Mouse (Mus musculus): ENCODE measurements around the gene Ctdsp1. TPM values are rescaled to one million over a fixed set of nuclear protein-coding genes. Genes with fewer than 3 reads are reported as not detected.

The Ctdsp1 gene
- polyA plus RNA-seq, 1 experiment from 2014 or later = 82.0 TPM

GRCm38 (mm10) chr1:74362325-74363229 is 28.7 kb upstream of the Ctdsp1 start:
- peaks cover 16% of the 10 kb centered on the region for H3K4me1 ChIP-seq
- WGBS = 57% methylated on average over 17 of the region's 17 CpGs
- no peaks in the 10 kb centered on the region for H3K36me3 ChIP-seq
- H3K9ac ChIP-seq = no peak overlapping the region
- no peak overlapping the region for H3K4me3 ChIP-seq (replicated peaks)
- peak overlapping the region; percentile 21; the same call in 1 of the 2 replicates for H3K4me2 ChIP-seq
- H3K27ac ChIP-seq = no peak overlapping the region
- no peaks in the 10 kb centered on the region for H3K27me3 ChIP-seq
- ATAC-seq (replicated peaks; ENCODE audit: low FRiP score) = no peak; the same call in 1 of the 2 replicates
- H3K9me3 ChIP-seq (replicated peaks) = no peaks in the 10 kb centered on the region

- no peak overlapping the region for H3K4me3 ChIP-seq (replicated peaks)
- H3K4me1 ChIP-seq = peaks cover 25% of the 10 kb centered on the region
- ATAC-seq (replicated peaks; ENCODE audit: low FRiP score) = no peak
- H3K36me3 ChIP-seq = no peaks in the 10 kb centered on the region
- no peaks in the 10 kb centered on the region for H3K9me3 ChIP-seq (replicated peaks)
- no peak overlapping the region for H3K27ac ChIP-seq
- WGBS = 56% methylated on average over 5 of the region's 5 CpGs
- no peak overlapping the region for H3K9ac ChIP-seq
- H3K4me2 ChIP-seq = no peak overlapping the region
- H3K27me3 ChIP-seq = no peaks in the 10 kb centered on the region
Measured at GRCm38 (mm10) chr1:74363437-74363836, 27.9 kb upstream of the Ctdsp1 start.

- Histone ChIP-seq H3K27ac (no peak overlapping the region), H3K9me3 (replicated peaks) (no peaks in the 10 kb centered on the region), H3K36me3 (no peaks in the 10 kb centered on the region), H3K9ac (no peak overlapping the region), H3K4me3 (replicated peaks) (no peak overlapping the region), H3K4me2 (no peak overlapping the region), H3K4me1 (peaks cover 26% of the 10 kb centered on the region), H3K27me3 (no peaks in the 10 kb centered on the region)
- 58% methylated on average over 8 of the region's 8 CpGs for WGBS
- ATAC-seq (replicated peaks; ENCODE audit: low FRiP score) = no peak
Measured at GRCm38 (mm10) chr1:74364270-74364669, 27.0 kb upstream of the Ctdsp1 start.

- peak; percentile 83 for ATAC-seq (replicated peaks; ENCODE audit: low FRiP score)
- 16% methylated on average over 34 of the region's 34 CpGs for WGBS
- Histone ChIP-seq H3K4me3 (replicated peaks) (peak overlapping the region; percentile 34), H3K27me3 (no peaks in the 10 kb centered on the region), H3K27ac (no peak overlapping the region), H3K4me2 (peak overlapping the region; percentile 65), H3K9me3 (replicated peaks) (no peaks in the 10 kb centered on the region), H3K9ac (peak overlapping the region; percentile 36), H3K36me3 (no peaks in the 10 kb centered on the region), H3K4me1 (peaks cover 14% of the 10 kb centered on the region)
Measured at GRCm38 (mm10) chr1:74367886-74368645, 23.2 kb upstream of the Ctdsp1 start.

- Histone ChIP-seq H3K9me3 (replicated peaks) (no peaks in the 10 kb centered on the region), H3K27me3 (no peaks in the 10 kb centered on the region), H3K4me1 (peaks cover 10% of the 10 kb centered on the region), H3K4me2 (no peak overlapping the region), H3K9ac (no peak overlapping the region), H3K36me3 (no peaks in the 10 kb centered on the region), H3K4me3 (replicated peaks) (no peak overlapping the region), H3K27ac (no peak overlapping the region)
- 39% methylated on average over 4 of the region's 4 CpGs for whole genome bisulfite sequencing
- ATAC-seq (replicated peaks; ENCODE audit: low FRiP score) = no peak
Measured at GRCm38 (mm10) chr1:74370040-74370439, 21.3 kb upstream of the Ctdsp1 start.

- no peak overlapping the region for H3K4me3 ChIP-seq (replicated peaks)
- H3K9ac ChIP-seq = no peak overlapping the region
- peaks cover 7% of the 10 kb centered on the region for H3K4me1 ChIP-seq
- H3K4me2 ChIP-seq = no peak overlapping the region
- no peak for ATAC-seq (replicated peaks; ENCODE audit: low FRiP score)
- H3K9me3 ChIP-seq (replicated peaks) = no peaks in the 10 kb centered on the region
- H3K27me3 ChIP-seq = no peaks in the 10 kb centered on the region
- no peaks in the 10 kb centered on the region for H3K36me3 ChIP-seq
- 74% methylated on average over 4 of the region's 4 CpGs for WGBS
- H3K27ac ChIP-seq = no peak overlapping the region
Measured at GRCm38 (mm10) chr1:74373372-74373771, 17.9 kb upstream of the Ctdsp1 start.

GRCm38 (mm10) chr1:74374980-74375379 is 16.3 kb upstream of the Ctdsp1 start, which contains the start of gene Slc11a1:
TSS of gene Slc11a1 (plus strand) at chr1:74375195.
- Histone ChIP-seq H3K27me3 (no peaks in the 10 kb centered on the region), H3K4me2 (no peak within 1 kb of the TSS), H3K36me3 (no peaks in the 10 kb centered on the region), H3K4me1 (peaks cover 6% of the 10 kb centered on the region; the same call in 1 of the 2 replicates), H3K9me3 (replicated peaks) (no peaks in the 10 kb centered on the region), H3K4me3 (replicated peaks) (no peak within 1 kb of the TSS), H3K9ac (no peak within 1 kb of the TSS), H3K27ac (no peak within 1 kb of the TSS)
- ATAC-seq (replicated peaks; ENCODE audit: low FRiP score) = no peak
- 66% methylated on average over 8 of the region's 8 CpGs for WGBS

- no peak overlapping the region for H3K9ac ChIP-seq
- H3K36me3 ChIP-seq = no peaks in the 10 kb centered on the region
- WGBS = 64% methylated on average over 10 of the region's 10 CpGs
- no peak for ATAC-seq (replicated peaks; ENCODE audit: low FRiP score)
- H3K9me3 ChIP-seq (replicated peaks) = no peaks in the 10 kb centered on the region
- H3K4me2 ChIP-seq = no peak overlapping the region
- no peak overlapping the region for H3K4me3 ChIP-seq (replicated peaks)
- no peaks in the 10 kb centered on the region for H3K27me3 ChIP-seq
- no peak overlapping the region for H3K27ac ChIP-seq
- H3K4me1 ChIP-seq = peaks cover 6% of the 10 kb centered on the region; the same call in 1 of the 2 replicates
Measured at GRCm38 (mm10) chr1:74375561-74375960, 15.7 kb upstream of the Ctdsp1 start.

- H3K4me2 ChIP-seq = no peak overlapping the region
- peaks cover 6% of the 10 kb centered on the region; the same call in 1 of the 2 replicates for H3K4me1 ChIP-seq
- no peaks in the 10 kb centered on the region for H3K36me3 ChIP-seq
- no peaks in the 10 kb centered on the region for H3K27me3 ChIP-seq
- H3K27ac ChIP-seq = no peak overlapping the region
- H3K4me3 ChIP-seq (replicated peaks) = no peak overlapping the region
- 76% methylated on average over 4 of the region's 4 CpGs for WGBS
- H3K9ac ChIP-seq = no peak overlapping the region
- no peak for ATAC-seq (replicated peaks; ENCODE audit: low FRiP score)
- no peaks in the 10 kb centered on the region for H3K9me3 ChIP-seq (replicated peaks)
Measured at GRCm38 (mm10) chr1:74376396-74376795, 14.9 kb upstream of the Ctdsp1 start.

- Histone ChIP-seq H3K4me2 (no peak overlapping the region), H3K27me3 (no peaks in the 10 kb centered on the region), H3K9ac (no peak overlapping the region), H3K4me1 (peaks cover 6% of the 10 kb centered on the region; the same call in 1 of the 2 replicates), H3K9me3 (replicated peaks) (no peaks in the 10 kb centered on the region), H3K36me3 (no peaks in the 10 kb centered on the region), H3K27ac (no peak overlapping the region), H3K4me3 (replicated peaks) (no peak overlapping the region)
- 85% methylated on average over 7 of the region's 7 CpGs for WGBS
- no peak for ATAC-seq (replicated peaks; ENCODE audit: low FRiP score)
Measured at GRCm38 (mm10) chr1:74379058-74379504, 12.2 kb upstream of the Ctdsp1 start.

GRCm38 (mm10) chr1:74380484-74380883 is 10.8 kb upstream of the Ctdsp1 start:
- ATAC-seq (replicated peaks; ENCODE audit: low FRiP score) = no peak
- no peak overlapping the region for H3K27ac ChIP-seq
- H3K4me3 ChIP-seq (replicated peaks) = no peak overlapping the region
- WGBS = 87% methylated on average over 5 of the region's 5 CpGs
- no peaks in the 10 kb centered on the region for H3K36me3 ChIP-seq
- H3K27me3 ChIP-seq = no peaks in the 10 kb centered on the region
- H3K9ac ChIP-seq = no peak overlapping the region
- peaks cover 6% of the 10 kb centered on the region; the same call in 1 of the 2 replicates for H3K4me1 ChIP-seq
- H3K4me2 ChIP-seq = no peak overlapping the region
- H3K9me3 ChIP-seq (replicated peaks) = no peaks in the 10 kb centered on the region

- H3K9ac ChIP-seq = no peak overlapping the region
- H3K27me3 ChIP-seq = no peaks in the 10 kb centered on the region
- no peak overlapping the region for H3K4me3 ChIP-seq (replicated peaks)
- no peak overlapping the region for H3K27ac ChIP-seq
- 90% methylated on average over 10 of the region's 10 CpGs for WGBS
- H3K4me1 ChIP-seq = peaks cover 3% of the 10 kb centered on the region; the same call in 1 of the 2 replicates
- H3K4me2 ChIP-seq = no peak overlapping the region
- no peaks in the 10 kb centered on the region for H3K36me3 ChIP-seq
- ATAC-seq (replicated peaks; ENCODE audit: low FRiP score) = no peak
- H3K9me3 ChIP-seq (replicated peaks) = no peaks in the 10 kb centered on the region
Measured at GRCm38 (mm10) chr1:74381588-74382021, 9.7 kb upstream of the Ctdsp1 start.

Data from kidney, embryonic 15.5 days (tissue).